Mouse (Mus musculus) adrenal gland (tissue): ENCODE results near the gene Ank2.

Experiments
- intact Hi-C: fragments of 180-260 bp; cut with DNase I; formaldehyde crosslinking; loops from one replicate; pipeline ENCODE4 v1.15.1; 2025
- long read RNA-seq, 2 experiments: library from polyadenylated mRNA; unstranded; transcript quantifications; one replicate each; pipeline ENCODE4 v2.0.0; 2020; ENCODE audit warnings: borderline replicate concordance in 1 of 2; ENCODE audit not compliant: insufficient replicate concordance in 1 of 2

The Ank2 gene
- long read RNA-seq, experiment 1, partial matches to known transcripts, result 2 of 4 reads
- long read RNA-seq, experiment 1, other reads (novel, unspliced or antisense), result 2 of 4 reads
- long read RNA-seq, experiment 2, partial matches to known transcripts, result 0 of 3 reads
- long read RNA-seq, experiment 2, other reads (novel, unspliced or antisense), result 1 of 3 reads

DNA sequence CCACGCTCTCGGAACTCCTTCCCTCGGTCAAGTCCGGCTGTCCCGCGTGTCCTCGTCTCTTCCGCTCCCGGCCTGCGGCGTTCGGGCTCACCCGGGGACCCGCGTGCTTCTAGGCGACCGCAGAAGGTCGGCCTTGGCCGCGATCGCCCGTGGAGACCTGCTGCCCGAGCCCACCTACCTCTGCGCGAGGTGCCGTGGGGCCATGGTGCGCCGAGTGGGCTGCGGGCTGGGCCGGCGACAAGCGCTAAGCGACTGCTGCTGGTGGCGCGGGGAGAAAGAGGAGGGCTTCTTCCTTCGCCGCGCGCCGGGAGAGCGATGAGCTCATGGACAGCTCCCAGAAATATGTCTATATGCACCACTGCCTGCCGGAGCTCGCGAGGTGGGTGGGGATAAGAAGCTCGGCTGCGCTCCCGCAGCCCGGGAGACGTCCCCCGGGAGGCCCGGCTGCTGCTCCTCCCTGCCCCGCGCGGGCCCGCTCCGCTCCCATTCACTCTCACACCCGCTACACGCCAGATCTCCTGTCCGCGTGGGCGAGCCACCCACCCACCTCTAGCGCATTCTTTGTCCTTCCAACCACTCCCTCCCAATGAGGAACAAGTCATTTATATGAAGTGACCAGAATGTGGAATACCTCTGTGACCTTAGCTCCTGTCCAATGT is at the start of gene Ank2:
Gene Ank2, minus strand, starts transcription at position 609 of the 659 bp plus-strand sequence.
- intact Hi-C loops, result loop anchor here (5.0 kb wide), 1 partner anchor 43 kb away; no protein-coding TSS in a partner anchor

GRCm38 (mm10) chr3:127547882-127548281 is 48.7 kb upstream of the Ank2 start:
- intact Hi-C loops, result loop anchor here (2.0 kb wide), 1 partner anchor 97 kb away; no protein-coding TSS in a partner anchor

DNA sequence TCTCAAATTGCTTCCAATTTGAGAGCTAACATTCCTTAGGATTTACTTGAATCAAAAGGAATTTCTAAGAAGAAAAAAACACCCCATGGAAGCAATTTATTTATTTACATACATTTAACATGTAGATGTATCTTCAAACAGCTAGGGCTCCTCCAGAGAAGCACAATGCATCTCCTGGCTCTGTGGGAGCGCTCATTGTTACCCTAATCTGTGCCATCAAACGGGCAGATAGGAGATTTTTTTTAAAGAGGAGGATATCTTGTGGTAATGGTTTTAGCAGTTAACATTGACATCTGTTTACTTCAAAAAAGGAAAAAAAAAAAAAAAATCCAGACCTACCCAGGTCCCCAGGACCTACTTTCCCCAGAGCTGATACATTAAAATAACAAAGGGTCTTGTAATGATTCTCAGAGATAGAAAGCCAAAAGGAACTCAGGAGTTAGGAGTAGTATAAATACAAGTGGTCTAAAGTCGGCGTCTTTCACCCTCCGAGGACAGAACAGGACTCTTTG is 45.5 kb upstream of the Ank2 start:
- intact Hi-C loops, result loop anchor here (5.0 kb wide), 1 partner anchor 47 kb away; the partner anchor contains the start of gene Ank2

DNA sequence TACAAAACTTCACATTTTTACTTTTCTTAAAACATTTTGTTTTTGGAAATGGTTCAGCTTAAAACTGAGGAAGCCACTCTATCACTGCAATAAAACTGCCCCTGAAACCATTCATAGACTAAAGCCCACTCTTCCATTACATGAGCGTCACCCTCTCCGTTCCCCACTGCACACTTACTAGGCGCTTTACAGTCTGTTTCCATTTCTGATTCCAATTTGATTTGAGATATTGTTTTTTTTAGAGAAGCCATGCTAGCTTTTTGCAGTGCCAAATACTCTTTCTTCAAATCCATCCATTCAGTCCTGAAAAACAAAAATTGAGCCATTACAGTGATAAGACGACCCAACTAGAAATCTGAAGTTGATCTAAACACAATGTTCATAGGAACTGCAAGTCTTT is 44.8 kb upstream of the Ank2 start:
- intact Hi-C loops, result loop anchor here (5.0 kb wide), 1 partner anchor 47 kb away; the partner anchor contains the start of gene Ank2

DNA sequence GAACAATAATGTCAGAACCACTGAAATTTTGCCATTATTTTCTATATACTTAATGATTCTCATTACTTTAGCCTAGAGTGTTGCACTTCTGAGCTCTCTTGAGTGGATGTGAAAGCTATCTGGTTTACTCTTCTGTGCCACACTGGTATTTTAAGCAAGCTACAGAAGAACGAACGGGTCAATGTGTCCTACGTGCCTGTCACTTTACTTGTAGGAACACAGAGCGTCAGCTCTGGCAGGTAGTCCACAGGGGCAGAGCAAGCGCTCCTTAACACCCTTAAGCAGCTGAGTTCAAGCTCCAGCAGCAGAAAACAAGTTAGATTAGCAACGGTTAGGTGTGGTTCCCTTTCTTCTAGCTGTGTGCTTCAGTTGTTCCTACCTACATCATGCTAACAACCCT is 40.0 kb upstream of the Ank2 start:
- intact Hi-C loops, result no loop called here

- intact Hi-C loops, result no loop called here
Observed at GRCm38 (mm10) chr3:127530293-127530692, 31.1 kb upstream of the Ank2 start.

DNA sequence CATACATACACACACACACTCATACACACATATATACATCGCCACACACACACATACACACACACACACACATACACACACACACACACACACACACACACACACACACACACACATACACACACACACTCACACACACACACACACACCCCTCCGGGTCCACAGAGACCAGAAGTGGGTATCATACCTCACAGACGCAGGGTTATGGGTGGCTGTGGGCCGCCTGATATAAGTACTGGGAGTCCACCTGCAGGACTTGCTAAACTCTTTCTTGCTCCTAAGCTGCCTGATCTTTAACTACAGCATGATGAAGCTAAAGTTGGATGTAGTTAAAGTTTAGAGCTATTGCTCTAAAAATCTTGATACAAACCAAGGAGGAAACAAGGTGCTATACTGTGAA is 30.7 kb upstream of the Ank2 start:
- intact Hi-C loops, result no loop called here

- intact Hi-C loops, result no loop called here
Observed at GRCm38 (mm10) chr3:127529210-127529609, 30.1 kb upstream of the Ank2 start.

GRCm38 (mm10) chr3:127527465-127528034 is 28.4 kb upstream of the Ank2 start:
- intact Hi-C loops, result no loop called here

DNA sequence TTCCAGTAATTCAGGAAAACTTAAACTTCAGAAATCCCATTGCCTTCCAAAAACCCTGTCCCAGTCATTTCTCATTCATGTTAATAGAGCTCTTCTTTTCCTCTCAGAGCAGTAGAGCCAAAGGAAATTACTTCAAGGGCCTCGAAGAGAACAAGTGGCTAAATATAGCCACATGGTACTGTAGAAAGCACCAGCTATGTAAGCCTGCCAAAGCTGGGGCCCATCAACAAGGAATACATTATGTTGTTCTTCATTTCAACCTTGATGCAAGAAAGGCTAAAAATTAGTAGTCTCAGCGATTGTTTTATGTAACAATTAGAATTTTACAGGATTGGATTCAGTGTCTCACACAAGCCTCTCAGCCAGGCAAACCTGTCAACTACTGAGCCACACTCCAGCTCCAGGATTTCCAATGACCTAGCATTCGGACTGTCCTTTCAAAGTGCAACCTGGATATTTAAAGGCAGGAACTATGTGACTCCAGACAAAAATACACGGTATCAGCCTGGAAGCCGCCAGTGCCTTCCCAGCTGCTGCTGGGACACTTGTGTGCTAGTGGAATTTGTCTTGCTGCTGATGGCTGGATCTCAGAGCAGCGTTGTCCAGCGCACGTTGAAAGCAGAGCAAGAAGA is 26.2 kb upstream of the Ank2 start:
- intact Hi-C loops, result no loop called here

- intact Hi-C loops, result no loop called here
Observed at GRCm38 (mm10) chr3:127521156-127521555, 22.0 kb upstream of the Ank2 start.

DNA sequence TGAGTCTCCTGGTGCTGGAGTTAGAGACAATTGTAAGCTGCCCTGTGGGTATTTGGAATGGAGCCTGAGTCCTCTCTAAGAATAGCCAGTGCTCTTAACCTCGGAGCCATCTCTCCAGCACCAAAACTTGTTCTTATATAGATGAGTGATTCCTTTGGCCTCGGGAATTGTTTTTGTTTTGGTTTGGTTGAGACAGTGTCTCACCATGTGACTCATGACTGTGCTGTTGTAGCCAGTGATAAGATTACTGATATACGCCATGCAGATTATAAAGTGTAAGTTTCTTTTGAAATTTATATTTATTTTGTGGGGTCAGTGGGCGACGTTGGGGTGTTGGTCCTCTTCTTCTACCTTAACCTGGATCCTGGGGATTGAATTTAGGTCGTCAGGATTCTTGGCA is 21.1 kb upstream of the Ank2 start:
- intact Hi-C loops, result no loop called here

- intact Hi-C loops, result no loop called here
Observed at GRCm38 (mm10) chr3:127515251-127515650, 16.1 kb upstream of the Ank2 start.

DNA sequence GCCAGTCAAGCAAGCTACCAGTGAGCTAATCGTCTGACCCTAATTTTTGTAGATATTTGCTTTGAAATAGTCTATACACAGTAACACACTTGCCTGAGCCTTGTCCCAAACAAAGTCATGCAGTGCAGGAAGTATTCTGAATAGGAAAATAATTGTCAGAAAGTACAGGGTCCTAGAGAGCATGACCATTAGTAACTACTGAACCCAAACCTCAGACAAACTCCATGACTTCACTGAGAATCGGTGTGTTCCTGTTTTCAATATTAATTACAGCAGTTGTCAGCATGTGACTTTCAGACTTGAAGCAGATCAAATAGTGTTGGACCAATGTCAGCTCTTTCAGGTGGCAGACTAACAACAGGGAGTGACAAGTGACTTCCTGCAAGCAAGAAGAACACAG is 14.5 kb upstream of the Ank2 start:
- intact Hi-C loops, result no loop called here

DNA sequence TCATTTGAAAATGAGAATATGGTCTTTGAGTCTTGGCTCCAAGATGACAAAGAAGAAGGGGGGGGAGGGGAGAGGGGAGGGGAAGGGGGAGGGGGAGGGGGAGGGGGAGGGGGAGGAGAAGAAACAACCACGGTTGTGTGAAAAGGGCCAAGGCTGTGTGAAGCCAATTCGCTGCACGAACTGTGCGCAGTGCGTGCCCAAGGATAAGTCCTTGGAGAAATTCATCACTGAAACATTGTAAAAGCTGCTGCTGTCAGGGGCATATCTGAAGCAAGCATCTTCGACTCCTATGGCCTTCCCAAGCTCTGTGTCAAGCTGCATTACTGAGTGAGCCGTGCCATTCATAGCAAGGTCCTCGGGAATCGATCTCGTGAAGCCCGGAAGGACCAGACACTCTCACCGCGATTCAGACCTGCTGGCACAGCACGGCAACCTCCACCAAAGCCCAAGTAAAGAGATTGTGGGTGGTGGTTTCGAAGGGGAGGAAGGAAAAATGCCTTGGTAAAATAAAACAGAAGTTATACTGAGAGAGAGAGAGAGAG is 13.7 kb upstream of the Ank2 start:
- intact Hi-C loops, result no loop called here

DNA sequence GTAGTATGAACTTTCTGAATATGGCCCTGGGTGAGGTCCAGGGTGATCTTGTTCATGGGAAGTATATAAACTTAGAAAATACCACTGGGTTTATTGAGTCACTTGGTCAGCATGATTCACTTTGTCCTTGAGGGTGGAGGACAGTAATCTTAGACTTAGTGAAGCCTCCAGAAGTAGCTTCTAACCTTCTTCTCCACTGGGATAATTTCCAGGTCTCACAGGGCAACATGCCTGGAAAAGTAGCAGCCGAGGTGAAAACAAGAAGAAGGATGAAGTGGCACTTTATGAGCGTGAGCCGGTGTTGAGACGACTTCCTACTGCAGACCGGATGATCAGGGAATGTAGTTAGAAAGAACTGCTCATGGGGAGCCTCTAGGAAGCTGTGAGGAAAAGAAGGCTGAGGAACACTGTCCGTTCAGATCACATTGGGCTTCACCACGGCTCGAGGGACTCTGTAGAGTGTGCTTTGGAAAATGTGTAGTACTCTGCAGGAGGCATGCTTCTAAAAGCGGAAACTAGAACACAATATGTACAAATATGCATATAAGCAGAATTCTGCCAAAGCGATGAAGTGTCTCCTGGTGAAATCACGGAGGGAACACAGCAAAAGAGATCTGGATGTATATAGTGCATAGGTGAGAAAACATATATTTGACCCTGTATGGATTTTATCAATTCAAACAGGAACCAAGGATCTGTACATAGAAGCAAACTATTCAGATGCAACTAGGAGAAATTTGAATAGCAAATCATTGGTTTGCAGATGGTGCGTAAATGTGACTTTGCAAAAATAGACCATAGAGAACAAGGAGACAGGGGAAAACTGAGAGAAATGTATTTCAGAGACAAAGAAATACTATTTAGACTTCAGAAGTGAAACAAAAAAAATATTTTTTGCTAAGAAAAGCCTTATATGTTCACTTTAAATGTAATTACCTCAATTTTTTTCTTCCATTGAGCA is 12.9 kb upstream of the Ank2 start:
- intact Hi-C loops, result no loop called here

- intact Hi-C loops, result no loop called here
Observed at GRCm38 (mm10) chr3:127507878-127508783, 9.0 kb upstream of the Ank2 start.

GRCm38 (mm10) chr3:127498197-127498741 is 881 bp downstream of the Ank2 start:
- intact Hi-C loops, result loop anchor here (5.0 kb wide), 1 partner anchor 44 kb away; no protein-coding TSS in a partner anchor

- intact Hi-C loops, result no loop called here
Observed at GRCm38 (mm10) chr3:127492663-127493062, 6.5 kb downstream of the Ank2 start.
